Mouse (Mus musculus) heart, embryonic 14.5 days (tissue): ENCODE data around the gene Tiam1. TPM values are rescaled to one million over a fixed set of nuclear protein-coding genes. Genes with fewer than 3 reads are reported as not detected.

Experiments
- ATAC-seq: fragments of 200-750 bp; cut with Nextera tagmentation; 2 replicates; pipeline ENCODE4 v1.8.0; 2017; ENCODE audit warnings: low read depth, moderate TSS enrichment; ENCODE audit not compliant: insufficient number of reproducible peaks, insufficient read depth, low FRiP score
- H3K27ac ChIP-seq, 2 experiments: fragments of 200-500 bp in 1 of 2; fragments of 300-500 bp in 1 of 2; sonication (generic) in 1 of 2; replicated peaks in 1 of 2; 2 replicates each; pipeline ENCODE4 v1.5.1; 2012 to 2014; ENCODE audit warnings: low read depth in 2 of 2, low read length in 2 of 2, control low read depth in 1 of 2, mild to moderate bottlenecking in 1 of 2, mixed read lengths in 1 of 2; ENCODE audit not compliant: control insufficient read depth in 1 of 2, insufficient read depth in 1 of 2
- H3K27me3 ChIP-seq: fragments of 300-500 bp; sonication (generic); 2 replicates; pipeline ENCODE4 v1.6.1; 2014; ENCODE audit warnings: mild to moderate bottlenecking, low read length, control low read depth; ENCODE audit not compliant: control insufficient read depth, insufficient read depth
- H3K36me3 ChIP-seq: fragments of 300-500 bp; sonication (generic); 2 replicates; pipeline ENCODE4 v1.6.1; 2014; ENCODE audit warnings: mild to moderate bottlenecking, control low read depth, low read length, mixed read lengths; ENCODE audit not compliant: control insufficient read depth, insufficient read depth
- H3K4me1 ChIP-seq, 2 experiments: fragments of 200-500 bp in 1 of 2; fragments of 300-500 bp in 1 of 2; sonication (generic) in 1 of 2; 2 replicates each; pipeline ENCODE4 v1.6.1; 2012 to 2014; ENCODE audit warnings: low read length in 2 of 2, control low read depth in 1 of 2, mixed read lengths in 1 of 2; ENCODE audit not compliant: control insufficient read depth in 2 of 2, insufficient read depth in 2 of 2
- H3K4me2 ChIP-seq: fragments of 300-500 bp; sonication (generic); 2 replicates; pipeline ENCODE4 v1.6.1; 2014; ENCODE audit warnings: mild to moderate bottlenecking, low read length
- H3K4me3 ChIP-seq, 2 experiments: fragments of 200-500 bp in 1 of 2; fragments of 300-500 bp in 1 of 2; sonication (generic) in 1 of 2; 2 replicates each; pipeline ENCODE4 v1.5.1; 2012 to 2014; ENCODE audit warnings: low read length in 2 of 2, mild to moderate bottlenecking in 2 of 2, control low read depth in 1 of 2, low read depth in 1 of 2, moderate library complexity in 1 of 2; ENCODE audit not compliant: control insufficient read depth in 1 of 2, insufficient read depth in 1 of 2
- H3K9ac ChIP-seq: fragments of 300-500 bp; sonication (generic); 2 replicates; pipeline ENCODE4 v1.6.1; 2014; ENCODE audit warnings: mild to moderate bottlenecking, low read length
- H3K9me3 ChIP-seq: fragments of 300-500 bp; sonication (generic); 2 replicates; pipeline ENCODE4 v1.6.1; 2016; ENCODE audit warnings: low read length, control low read depth; ENCODE audit not compliant: control insufficient read depth
- WGBS: fragments of 180-500 bp; shearing (Covaris S2); extraction: QIAGEN DNeasy Blood & Tissue Kit; methylation state at CpG from one replicate; pipeline ENCODE4 v1.1.7; 2014; 5-methylcytosine and 5-hydroxymethylcytosine counted together
- polyA plus RNA-seq: library from polyadenylated mRNA; unstranded; fragments of >200 nt; fragmentation: Nextera tagmentation; extraction: Ambion mirVana; gene quantifications from 2 replicates; pipeline ENCODE4 v1.2.1, GENCODE M21; 2014

Tiam1 gene
- polyA plus RNA-seq, 1 experiment from 2014 or later: 12.6 TPM

GRCm38 (mm10) chr16:90042386-90042785 lies 101.2 kb downstream of the Tiam1 start:
- Histone ChIP-seq H3K9me3 (no peaks in the 10 kb centered on the region), H3K36me3 (no peaks in the 10 kb centered on the region), H3K9ac (no peak overlapping the region), H3K4me1 (no peaks in the 10 kb centered on the region; a peak in 1 of 4 replicates), H3K4me2 (no peak overlapping the region), H3K27me3 (no peaks in the 10 kb centered on the region), H3K27ac (no peak overlapping the region), H3K4me3 (no peak overlapping the region)
- ATAC-seq: no peak
- WGBS: 51% methylated on average over 10 of the region's 10 CpGs

DNA sequence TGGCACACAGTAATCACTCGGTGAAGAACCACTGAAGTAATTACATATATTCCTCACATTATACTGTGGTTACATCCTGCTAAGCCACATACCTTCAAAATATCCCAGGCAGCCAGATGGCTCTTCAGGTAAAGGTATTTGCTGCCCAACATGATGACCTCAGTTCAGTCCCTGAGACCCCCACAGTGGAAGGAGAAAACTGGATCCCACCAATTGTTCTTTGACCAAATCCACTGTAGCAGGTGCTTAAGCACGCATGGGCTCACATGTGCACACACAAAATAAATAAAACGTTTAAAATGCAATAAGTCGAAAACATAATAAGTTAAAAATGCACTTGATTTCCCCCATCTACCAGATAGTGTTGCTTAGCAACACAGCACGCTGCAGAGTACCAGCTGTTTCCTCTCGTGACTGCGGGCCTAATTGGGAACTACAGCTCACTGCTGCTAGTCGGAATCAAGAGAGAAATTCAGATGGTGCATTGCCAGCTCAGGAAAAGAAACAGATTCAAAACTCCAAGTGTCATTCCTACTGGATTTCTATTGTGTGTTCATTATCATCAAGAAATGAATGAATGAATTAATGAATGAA lies 102.7 kb downstream of the Tiam1 start:
- Histone ChIP-seq H3K4me2 (no peak overlapping the region), H3K36me3 (no peaks in the 10 kb centered on the region), H3K4me3 (no peak overlapping the region), H3K9ac (no peak overlapping the region), H3K27ac (no peak overlapping the region), H3K4me1 (no peaks in the 10 kb centered on the region; a peak in 1 of 4 replicates), H3K27me3 (no peaks in the 10 kb centered on the region), H3K9me3 (no peaks in the 10 kb centered on the region)
- 57% methylated on average over 8 of the region's 8 CpGs for WGBS
- no peak for ATAC-seq

DNA sequence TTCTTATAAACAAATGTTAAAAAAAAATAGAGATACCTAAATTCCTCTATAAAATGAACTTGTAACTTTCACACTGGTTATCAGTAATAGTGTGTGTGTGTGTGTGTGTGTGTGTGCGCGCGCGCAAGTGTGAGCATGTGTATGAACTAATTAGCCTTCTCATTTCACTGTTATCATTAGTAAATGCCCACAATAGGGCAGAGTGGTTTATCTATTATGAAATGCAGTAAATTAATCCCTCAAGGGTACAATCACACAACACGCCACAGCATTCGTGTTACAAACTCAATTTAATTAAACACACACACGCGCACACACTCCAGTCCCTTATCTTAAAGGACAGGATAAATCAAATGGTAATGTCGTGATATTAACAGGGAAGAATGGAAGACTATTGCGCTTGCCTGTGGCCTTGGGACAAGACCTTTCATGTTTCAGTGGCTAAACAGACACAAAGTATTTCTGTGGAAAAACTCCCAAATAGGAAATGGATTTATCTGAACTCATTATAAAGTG lies 107.9 kb downstream of the Tiam1 start:
- H3K4me1 ChIP-seq: no peaks in the 10 kb centered on the region
- H3K27ac ChIP-seq: no peak overlapping the region
- no peaks in the 10 kb centered on the region for H3K27me3 ChIP-seq
- H3K9me3 ChIP-seq: no peaks in the 10 kb centered on the region
- no peaks in the 10 kb centered on the region for H3K36me3 ChIP-seq
- H3K9ac ChIP-seq: no peak overlapping the region
- H3K4me3 ChIP-seq: no peak overlapping the region
- ATAC-seq: no peak
- no peak overlapping the region for H3K4me2 ChIP-seq
- 92% methylated on average over 10 of the region's 10 CpGs for WGBS

GRCm38 (mm10) chr16:90030355-90030754 lies 113.2 kb downstream of the Tiam1 start:
- Histone ChIP-seq H3K36me3 (no peaks in the 10 kb centered on the region), H3K27me3 (no peaks in the 10 kb centered on the region), H3K9ac (no peak overlapping the region), H3K9me3 (no peaks in the 10 kb centered on the region), H3K4me2 (no peak overlapping the region), H3K4me3 (no peak overlapping the region), H3K27ac (no peak overlapping the region), H3K4me1 (no peaks in the 10 kb centered on the region)
- WGBS: 95% methylated on average over 14 of the region's 14 CpGs
- ATAC-seq: no peak

DNA sequence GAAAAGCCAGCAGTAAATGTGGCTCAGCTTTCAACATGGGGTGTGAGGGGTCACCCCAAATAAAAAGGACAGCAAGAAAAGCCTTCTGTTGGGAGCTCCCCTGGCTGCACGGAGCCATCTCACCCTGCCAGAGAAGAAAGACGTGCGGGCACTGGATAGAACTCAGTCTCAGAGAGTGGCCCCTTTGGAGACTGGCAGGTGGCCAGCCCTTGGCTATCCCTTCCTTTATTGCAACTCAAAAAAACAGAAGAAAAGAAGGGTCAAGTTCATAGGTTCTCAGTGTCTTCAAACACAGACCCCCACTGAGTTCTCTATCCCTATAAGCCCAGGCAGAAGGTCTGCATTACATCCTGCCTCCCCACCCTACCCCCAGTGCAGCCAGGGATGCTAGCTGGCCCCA lies 115.7 kb downstream of the Tiam1 start:
- WGBS: 81% methylated on average over 3 of the region's 3 CpGs
- no peak overlapping the region for H3K9ac ChIP-seq
- no peaks in the 10 kb centered on the region for H3K27me3 ChIP-seq
- H3K9me3 ChIP-seq: no peaks in the 10 kb centered on the region
- H3K27ac ChIP-seq: no peak overlapping the region
- H3K36me3 ChIP-seq: no peaks in the 10 kb centered on the region
- no peak overlapping the region for H3K4me2 ChIP-seq
- no peak for ATAC-seq
- H3K4me1 ChIP-seq: no peaks in the 10 kb centered on the region
- no peak overlapping the region for H3K4me3 ChIP-seq

DNA sequence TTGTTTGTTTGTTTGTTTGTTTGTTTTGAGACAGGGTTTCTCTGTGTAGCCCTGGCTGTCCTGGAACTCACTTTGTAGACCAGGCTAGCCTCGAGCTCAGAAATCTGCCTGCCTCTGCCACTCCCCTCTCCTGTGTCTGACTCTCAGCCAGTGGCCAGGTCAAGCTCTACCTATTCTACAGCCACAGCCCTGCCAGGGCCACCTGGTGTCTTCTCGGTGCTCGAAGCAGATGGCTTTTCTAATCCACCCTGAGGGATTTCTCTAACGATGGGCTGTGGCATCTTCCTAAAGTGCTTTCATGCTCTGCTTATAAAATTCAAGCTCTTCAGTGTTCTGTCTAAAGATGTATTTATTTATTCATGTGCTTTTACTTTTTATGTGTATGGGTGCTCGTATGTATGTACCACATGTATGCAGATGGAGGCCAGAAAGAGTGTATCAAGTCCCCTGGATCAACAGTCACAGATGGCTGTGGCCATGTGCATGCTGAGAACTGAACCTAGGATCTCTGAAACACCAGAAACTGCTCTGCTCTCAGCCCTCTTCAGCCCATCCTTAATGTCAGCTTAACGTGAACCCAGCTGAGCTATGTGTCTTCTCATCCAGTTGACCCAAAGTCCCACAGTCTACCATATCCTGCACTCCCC lies 117.9 kb downstream of the Tiam1 start:
- Histone ChIP-seq H3K9ac (no peak overlapping the region), H3K4me3 (no peak overlapping the region)
- WGBS: 86% methylated on average over 6 of the region's 6 CpGs

DNA sequence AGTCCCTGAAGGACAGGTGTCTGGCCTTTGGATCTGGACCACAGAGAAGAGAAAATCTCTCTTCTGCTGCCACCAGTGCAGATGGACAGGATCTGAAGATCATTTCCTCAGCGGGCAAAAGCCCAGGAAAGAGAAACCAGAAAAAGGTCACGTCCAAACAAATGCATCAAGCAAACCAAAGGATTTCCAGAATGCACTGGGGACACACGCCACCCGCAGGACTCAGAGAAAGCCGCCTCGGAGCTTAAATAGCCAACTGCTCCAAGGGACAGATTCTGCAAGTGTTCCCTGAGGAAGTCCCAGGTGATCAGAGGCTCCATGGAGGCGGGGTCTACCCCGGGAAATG lies 119.9 kb downstream of the Tiam1 start:
- Histone ChIP-seq H3K4me2 (no peak overlapping the region), H3K36me3 (no peaks in the 10 kb centered on the region), H3K27ac (no peak overlapping the region), H3K9ac (no peak overlapping the region), H3K4me1 (no peaks in the 10 kb centered on the region), H3K4me3 (no peak overlapping the region), H3K27me3 (no peaks in the 10 kb centered on the region), H3K9me3 (no peaks in the 10 kb centered on the region)
- no peak for ATAC-seq
- WGBS: 89% methylated on average over 8 of the region's 8 CpGs

More for the DNA sequence above, 117.9 kb downstream of the Tiam1 start:
- ATAC-seq: no peak
- Histone ChIP-seq H3K9me3 (no peaks in the 10 kb centered on the region), H3K36me3 (no peaks in the 10 kb centered on the region), H3K4me1 (no peaks in the 10 kb centered on the region), H3K4me2 (no peak overlapping the region), H3K27ac (no peak overlapping the region), H3K27me3 (no peaks in the 10 kb centered on the region)
